Mouse (Mus musculus) heart, embryonic 13.5 days (tissue): ENCODE measurements around the gene Atp8a2. TPM values are rescaled to one million over a fixed set of nuclear protein-coding genes. Genes with fewer than 3 reads are reported as not detected.

Experiments used
- ATAC-seq: fragments of 200-750 bp; cut with Nextera tagmentation; 2 replicates; pipeline ENCODE4 v1.8.0; 2017; ENCODE audit warnings: moderate TSS enrichment; ENCODE audit not compliant: insufficient number of reproducible peaks, low FRiP score, low TSS enrichment; ENCODE audit errors: extremely low read depth
- H3K27ac ChIP-seq: fragments of 300-500 bp; sonication (generic); replicated peaks from 2 replicates; pipeline ENCODE4 v1.5.1; 2015; ENCODE audit warnings: moderate library complexity, mild to moderate bottlenecking, inconsistent platforms
- H3K27me3 ChIP-seq: fragments of 300-500 bp; sonication (generic); replicated peaks from 2 replicates; pipeline ENCODE4 v1.6.1; 2015; ENCODE audit warnings: mild to moderate bottlenecking, inconsistent platforms
- H3K36me3 ChIP-seq: fragments of 300-500 bp; sonication (generic); 2 replicates; pipeline ENCODE4 v1.6.1; 2015; ENCODE audit warnings: mild to moderate bottlenecking, inconsistent platforms
- H3K4me1 ChIP-seq: fragments of 300-500 bp; sonication (generic); 2 replicates; pipeline ENCODE4 v1.6.1; 2015; ENCODE audit warnings: inconsistent platforms
- H3K4me2 ChIP-seq: fragments of 300-500 bp; sonication (generic); 2 replicates; pipeline ENCODE4 v1.6.1; 2015; ENCODE audit warnings: inconsistent platforms, mild to moderate bottlenecking, moderate library complexity
- H3K4me3 ChIP-seq: fragments of 300-500 bp; sonication (generic); 2 replicates; pipeline ENCODE4 v1.5.1; 2015; ENCODE audit warnings: moderate library complexity, mild to moderate bottlenecking, inconsistent platforms
- H3K9ac ChIP-seq: fragments of 300-500 bp; sonication (generic); 2 replicates; pipeline ENCODE4 v1.6.1; 2015; ENCODE audit warnings: inconsistent platforms, mild to moderate bottlenecking, moderate library complexity
- H3K9me3 ChIP-seq: fragments of 300-500 bp; sonication (generic); 2 replicates; pipeline ENCODE4 v1.6.1; 2016; ENCODE audit warnings: inconsistent platforms
- WGBS: fragments of 180-500 bp; shearing (Covaris S2); methylation state at CpG from one replicate; pipeline ENCODE4 v1.1.7; 2015; ENCODE audit warnings: mixed read lengths; 5-methylcytosine and 5-hydroxymethylcytosine counted together
- microRNA counts: library from miRNA; unstranded; fragments of <30 nt; microRNA quantifications from one replicate; lab custom pipeline; 2016
- microRNA-seq: library from miRNA; unstranded; fragments of <30 nt; microRNA quantifications from one replicate; pipeline ENCODE4, GENCODE M21; 2016
- polyA plus RNA-seq: library from polyadenylated mRNA; unstranded; fragments of >200 nt; fragmentation: Nextera tagmentation; extraction: Ambion mirVana; gene quantifications from 2 replicates; pipeline ENCODE4 v1.2.1, GENCODE M21; 2015

Gene Atp8a2
- polyA plus RNA-seq, 1 experiment from 2014 or later = 6.7 TPM

DNA sequence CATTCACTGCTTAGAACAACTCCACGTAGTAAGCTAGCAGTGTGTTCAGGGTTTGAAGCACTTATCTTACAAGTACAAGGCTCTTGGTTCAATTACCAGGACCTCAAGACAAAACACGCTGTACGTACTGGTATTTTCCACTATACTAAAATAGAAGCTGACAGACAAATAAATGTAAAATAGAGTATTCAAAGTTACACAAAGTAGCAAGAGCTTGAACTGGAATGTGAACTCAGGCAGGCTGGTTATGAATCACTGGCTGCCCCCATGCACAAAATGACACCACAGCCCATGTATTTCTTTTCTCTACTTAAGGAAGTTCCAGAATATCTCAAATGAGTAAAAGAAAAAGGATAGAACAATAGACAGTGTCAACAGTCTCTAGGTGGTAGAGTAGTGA lies 602.0 kb downstream of the Atp8a2 start:
- H3K9ac ChIP-seq = no peak overlapping the region
- ATAC-seq = no peak
- no peak overlapping the region for H3K4me3 ChIP-seq
- H3K27ac ChIP-seq = no peak overlapping the region
- peaks cover 15% of the 10 kb centered on the region for H3K4me1 ChIP-seq
- no peaks in the 10 kb centered on the region for H3K9me3 ChIP-seq
- H3K27me3 ChIP-seq = no peaks in the 10 kb centered on the region
- 85% methylated on average over 3 of the region's 3 CpGs for WGBS
- H3K36me3 ChIP-seq = peaks cover 45% of the 10 kb centered on the region
- no peak overlapping the region for H3K4me2 ChIP-seq

DNA sequence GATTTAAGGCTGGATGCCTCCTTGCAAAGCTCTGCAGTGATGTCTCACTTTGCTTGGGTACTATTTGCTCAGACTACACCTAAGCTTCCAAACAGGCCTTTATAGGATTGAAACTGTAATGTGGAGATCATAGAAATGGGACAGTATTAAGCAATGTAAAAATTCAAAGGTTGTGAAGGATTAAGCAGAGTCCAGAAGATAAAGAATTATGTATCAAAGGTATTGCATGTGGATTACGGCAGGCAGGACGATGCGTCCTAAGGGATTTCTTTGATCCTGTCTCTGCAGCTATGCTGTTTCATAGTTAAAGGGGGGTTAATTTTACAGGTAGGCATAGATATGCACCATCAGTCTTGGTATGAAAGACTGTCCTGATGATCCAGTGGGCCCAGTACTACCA lies 604.4 kb downstream of the Atp8a2 start:
- H3K27me3 ChIP-seq = no peaks in the 10 kb centered on the region
- ATAC-seq = no peak
- no peak overlapping the region for H3K27ac ChIP-seq
- H3K4me2 ChIP-seq = no peak overlapping the region
- no peaks in the 10 kb centered on the region for H3K9me3 ChIP-seq
- H3K36me3 ChIP-seq = peaks cover 66% of the 10 kb centered on the region
- H3K4me3 ChIP-seq = no peak overlapping the region
- H3K9ac ChIP-seq = no peak overlapping the region
- 98% methylated on average over 3 of the region's 3 CpGs for WGBS
- peaks cover 11% of the 10 kb centered on the region for H3K4me1 ChIP-seq

DNA sequence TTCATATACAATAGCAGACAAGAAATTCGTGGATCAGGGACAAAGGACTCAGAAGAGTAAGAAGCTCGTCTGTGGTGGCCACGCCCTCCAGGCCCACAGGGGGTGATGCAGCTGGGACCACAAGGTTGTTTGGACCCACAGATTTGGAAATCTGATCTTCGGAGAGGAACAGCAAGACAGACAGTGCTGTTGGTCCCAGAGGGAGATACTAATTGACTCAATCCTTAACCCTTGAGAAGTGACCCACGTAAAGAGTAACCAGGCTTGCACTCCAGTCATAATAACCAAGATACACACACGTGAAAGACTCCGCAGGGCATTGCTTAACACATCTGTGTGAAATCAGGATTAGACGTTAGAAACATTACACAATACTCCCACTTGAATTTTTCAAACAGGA lies 605.1 kb downstream of the Atp8a2 start:
- Histone ChIP-seq H3K27me3 (no peaks in the 10 kb centered on the region), H3K4me1 (peaks cover 7% of the 10 kb centered on the region), H3K4me3 (no peak overlapping the region), H3K9me3 (no peaks in the 10 kb centered on the region), H3K27ac (no peak overlapping the region), H3K4me2 (no peak overlapping the region), H3K36me3 (peaks cover 70% of the 10 kb centered on the region), H3K9ac (no peak overlapping the region)
- no peak for ATAC-seq
- WGBS = 77% methylated on average over 8 of the region's 8 CpGs

DNA sequence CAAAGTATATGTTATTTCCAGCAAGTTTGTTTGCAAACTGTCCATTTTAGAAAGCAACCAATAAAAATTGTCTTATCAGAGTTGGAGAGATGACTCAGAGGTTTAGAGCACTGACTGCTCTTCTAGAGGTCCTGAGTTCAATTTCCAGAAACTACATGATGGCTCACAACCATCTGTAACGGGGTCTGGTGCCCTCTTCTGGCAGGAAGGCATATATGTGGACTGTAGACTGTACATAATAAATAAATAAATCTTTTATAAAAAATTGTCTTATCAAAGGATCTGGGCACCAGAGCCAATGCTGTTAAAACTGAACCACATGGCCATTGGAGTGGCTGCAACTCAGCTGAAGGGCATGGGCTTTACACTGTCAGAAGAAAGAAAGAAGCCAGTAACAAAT lies 606.4 kb downstream of the Atp8a2 start:
- no peaks in the 10 kb centered on the region for H3K4me1 ChIP-seq
- ATAC-seq = no peak
- peaks cover 79% of the 10 kb centered on the region for H3K36me3 ChIP-seq
- no peak overlapping the region for H3K4me2 ChIP-seq
- H3K4me3 ChIP-seq = no peak overlapping the region
- no peak overlapping the region for H3K27ac ChIP-seq
- H3K9me3 ChIP-seq = no peaks in the 10 kb centered on the region
- WGBS = 76% methylated on average over 1 of the region's 1 CpGs
- H3K27me3 ChIP-seq = no peaks in the 10 kb centered on the region
- no peak overlapping the region for H3K9ac ChIP-seq

MicroRNAs within 50 kb of the gene (microRNA counts, 519-probe panel; counts per million panel counts)
- 209 counts per million, percentile 61 among the panel's probes with 10 or more counts for microRNA mmu-miR-719 (lab: Ali Mortazavi, UCI)

Small RNA genes within 50 kb of the gene (microRNA-seq; reads per million reads assigned to microRNA genes)
- not detected for gene Mir719

Other genes with a start within 250 kb of the Atp8a2 start
- not detected in 2 replicates for gene Nupl1, start 54.3 kb upstream of the Atp8a2 start, polyA plus RNA-seq
- 30.6 and 33.7 TPM in 2 replicates for gene Gm49336, start 54.3 kb upstream of the Atp8a2 start, polyA plus RNA-seq
- 24.0 and 24.3 TPM in 2 replicates for gene Mtmr6, start 68.0 kb upstream of the Atp8a2 start, polyA plus RNA-seq
- 0.73 and 0.94 TPM in 2 replicates for gene Amer2, start 176.1 kb upstream of the Atp8a2 start, polyA plus RNA-seq